Mouse (Mus musculus) testis, adult 2 months (tissue): ENCODE measurements around the gene Lekr1. TPM values are rescaled to one million over a fixed set of nuclear protein-coding genes. Genes with fewer than 3 reads are reported as not detected.

Experiments
- H3K27ac ChIP-seq: fragments of 200-500 bp; 2 replicates; pipeline ENCODE4 v1.5.1; 2012; ENCODE audit warnings: low read depth, low read length; ENCODE audit not compliant: control insufficient read depth, insufficient read depth
- H3K27me3 ChIP-seq: fragments of 200-500 bp; 2 replicates; pipeline ENCODE4 v1.6.1; 2012; ENCODE audit warnings: mild to moderate bottlenecking, low read length, moderate library complexity; ENCODE audit not compliant: control insufficient read depth, insufficient read depth
- H3K36me3 ChIP-seq: fragments of 200-500 bp; 2 replicates; pipeline ENCODE4 v1.6.1; 2012; ENCODE audit warnings: mild to moderate bottlenecking, low read length; ENCODE audit not compliant: control insufficient read depth, insufficient read depth
- H3K4me1 ChIP-seq: fragments of 200-500 bp; 2 replicates; pipeline ENCODE4 v1.6.1; 2012; ENCODE audit warnings: low read length; ENCODE audit not compliant: control insufficient read depth, insufficient read depth
- H3K4me3 ChIP-seq: fragments of 200-500 bp; 2 replicates; pipeline ENCODE4 v1.5.1; 2012; ENCODE audit warnings: low read depth, mild to moderate bottlenecking, low read length, moderate library complexity, mixed read lengths; ENCODE audit not compliant: control insufficient read depth
- CTCF ChIP-seq: fragments of 200-500 bp; IDR thresholded peaks from 2 replicates; pipeline ENCODE4 v1.5.1; 2012; ENCODE audit warnings: low read depth, mild to moderate bottlenecking, inconsistent platforms, low read length, moderate library complexity; ENCODE audit not compliant: control insufficient read depth, insufficient read depth, insufficient replicate concordance
- POLR2A ChIP-seq: fragments of 200-500 bp; IDR thresholded peaks from 2 replicates; pipeline ENCODE4 v1.6.1; 2012; ENCODE audit warnings: low read depth, mild to moderate bottlenecking, inconsistent platforms, low read length, moderate library complexity; ENCODE audit not compliant: control insufficient read depth
- polyA plus RNA-seq: library from polyadenylated mRNA; depleted of rRNA; stranded (reverse); fragments of >200 nt; gene quantifications from 2 replicates; pipeline ENCODE4 v1.2.3, GENCODE M21; 2012

Lekr1 gene
- polyA plus RNA-seq, 1 experiment: 8.0 TPM

- no peaks in the 10 kb centered on the region for H3K27me3 ChIP-seq
- no peaks in the 10 kb centered on the region for H3K4me1 ChIP-seq
- no peaks in the 10 kb centered on the region for H3K36me3 ChIP-seq
- H3K27ac ChIP-seq: no peak overlapping the region
- TF ChIP-seq CTCF: no peak
- TF ChIP-seq POLR2A: no peak
- H3K4me3 ChIP-seq: no peak overlapping the region
These were observed 107.9 kb downstream of the Lekr1 start for GRCm38 (mm10) chr3:65773910-65774309.

- Histone ChIP-seq H3K27ac (no peak overlapping the region), H3K36me3 (no peaks in the 10 kb centered on the region), H3K4me1 (no peaks in the 10 kb centered on the region), H3K4me3 (no peak overlapping the region), H3K27me3 (no peaks in the 10 kb centered on the region)
- TF ChIP-seq POLR2A: no peak
- no peak for TF ChIP-seq CTCF
These were observed 109.1 kb downstream of the Lekr1 start for GRCm38 (mm10) chr3:65775096-65775495.

- H3K36me3 ChIP-seq: no peaks in the 10 kb centered on the region
- no peaks in the 10 kb centered on the region for H3K27me3 ChIP-seq
- H3K27ac ChIP-seq: no peak overlapping the region
- TF ChIP-seq CTCF (no peak), POLR2A (no peak)
- H3K4me1 ChIP-seq: no peaks in the 10 kb centered on the region
- H3K4me3 ChIP-seq: no peak overlapping the region
These were observed 116.2 kb downstream of the Lekr1 start for GRCm38 (mm10) chr3:65782246-65782645.

GRCm38 (mm10) chr3:65790076-65790685 is 124.2 kb downstream of the Lekr1 start:
- H3K27ac ChIP-seq: no peak overlapping the region
- no peaks in the 10 kb centered on the region for H3K4me1 ChIP-seq
- H3K36me3 ChIP-seq: no peaks in the 10 kb centered on the region
- TF ChIP-seq POLR2A: no peak
- TF ChIP-seq CTCF: no peak
- no peak overlapping the region for H3K4me3 ChIP-seq
- no peaks in the 10 kb centered on the region for H3K27me3 ChIP-seq

- no peak overlapping the region for H3K27ac ChIP-seq
- no peaks in the 10 kb centered on the region for H3K27me3 ChIP-seq
- TF ChIP-seq POLR2A (no peak), CTCF (no peak)
- H3K4me1 ChIP-seq: no peaks in the 10 kb centered on the region
- H3K36me3 ChIP-seq: no peaks in the 10 kb centered on the region
- H3K4me3 ChIP-seq: no peak overlapping the region
These were observed 127.5 kb downstream of the Lekr1 start for GRCm38 (mm10) chr3:65793561-65793960.

- TF ChIP-seq POLR2A (no peak), CTCF (no peak)
- no peaks in the 10 kb centered on the region for H3K27me3 ChIP-seq
- H3K27ac ChIP-seq: no peak overlapping the region
- no peaks in the 10 kb centered on the region for H3K36me3 ChIP-seq
- no peak overlapping the region for H3K4me3 ChIP-seq
- H3K4me1 ChIP-seq: no peaks in the 10 kb centered on the region
These were observed 128.7 kb downstream of the Lekr1 start for GRCm38 (mm10) chr3:65794711-65795110.

GRCm38 (mm10) chr3:65797345-65798137 is 131.5 kb downstream of the Lekr1 start:
- TF ChIP-seq CTCF (no peak), POLR2A (no peak)
- H3K27me3 ChIP-seq: no peaks in the 10 kb centered on the region
- H3K36me3 ChIP-seq: no peaks in the 10 kb centered on the region
- no peak overlapping the region for H3K27ac ChIP-seq
- H3K4me1 ChIP-seq: no peaks in the 10 kb centered on the region
- H3K4me3 ChIP-seq: no peak overlapping the region
